Mouse (Mus musculus) neural tube, embryonic 14.5 days (tissue): Measurements from ENCODE around the gene Mrpl3. TPM values are rescaled to one million over a fixed set of nuclear protein-coding genes. Genes with fewer than 3 reads are reported as not detected.

Experiments used
- ATAC-seq: fragments of 200-750 bp; cut with Nextera tagmentation; 2 replicates; pipeline ENCODE4 v1.8.0; 2017; ENCODE audit warnings: low read depth, mild to moderate bottlenecking, moderate TSS enrichment, moderate library complexity
- H3K27ac ChIP-seq: fragments of 300-500 bp; sonication (generic); 2 replicates; pipeline ENCODE4 v1.5.1; 2014; ENCODE audit warnings: low read depth, mild to moderate bottlenecking, control low read depth, low read length, moderate library complexity, mixed read lengths
- H3K27me3 ChIP-seq: fragments of 300-500 bp; sonication (generic); 2 replicates; pipeline ENCODE4 v1.6.1; 2014; ENCODE audit warnings: low read length; ENCODE audit not compliant: control insufficient read depth, insufficient read depth
- H3K36me3 ChIP-seq: fragments of 300-500 bp; sonication (generic); 2 replicates; pipeline ENCODE4 v1.6.1; 2014; ENCODE audit warnings: low read length, mixed read lengths; ENCODE audit not compliant: control insufficient read depth, insufficient read depth
- H3K4me1 ChIP-seq: fragments of 300-500 bp; sonication (generic); 2 replicates; pipeline ENCODE4 v1.6.1; 2014; ENCODE audit warnings: low read length; ENCODE audit not compliant: control insufficient read depth, insufficient read depth
- H3K4me2 ChIP-seq: fragments of 300-500 bp; sonication (generic); 2 replicates; pipeline ENCODE4 v1.6.1; 2014; ENCODE audit warnings: mild to moderate bottlenecking, low read depth, low read length, control low read depth
- H3K4me3 ChIP-seq: fragments of 300-500 bp; sonication (generic); 2 replicates; pipeline ENCODE4 v1.5.1; 2014; ENCODE audit warnings: low read depth, low read length, control low read depth, mixed read lengths
- H3K9ac ChIP-seq: fragments of 300-500 bp; sonication (generic); replicated peaks from 2 replicates; pipeline ENCODE4 v1.6.1; 2014; ENCODE audit warnings: low read depth, mild to moderate bottlenecking, control low read depth, low read length, mixed read lengths
- H3K9me3 ChIP-seq: fragments of 300-500 bp; sonication (generic); 2 replicates; pipeline ENCODE4 v1.6.1; 2016; ENCODE audit warnings: low read length; ENCODE audit not compliant: control insufficient read depth
- WGBS: fragments of 180-500 bp; shearing (Covaris S2); extraction: QIAGEN DNeasy Blood & Tissue Kit; methylation state at CpG from one replicate; pipeline ENCODE4 v1.1.7; 2014; 5-methylcytosine and 5-hydroxymethylcytosine counted together
- polyA plus RNA-seq: library from polyadenylated mRNA; unstranded; fragments of >200 nt; fragmentation: Nextera tagmentation; extraction: Ambion mirVana; gene quantifications from 2 replicates; pipeline ENCODE4 v1.2.1, GENCODE M21; 2014

The Mrpl3 gene
- polyA plus RNA-seq, 1 experiment from 2014 or later = 103 TPM

GRCm38 (mm10) chr9:105049636-105050035 is 3.4 kb upstream of the Mrpl3 start:
- H3K9me3 ChIP-seq = no peaks in the 10 kb centered on the region
- no peak overlapping the region for H3K27ac ChIP-seq
- no peaks in the 10 kb centered on the region for H3K27me3 ChIP-seq
- no peak overlapping the region for H3K9ac ChIP-seq
- no peaks in the 10 kb centered on the region for H3K36me3 ChIP-seq
- no peak overlapping the region for H3K4me3 ChIP-seq
- WGBS = 58% methylated on average over 2 of the region's 2 CpGs
- ATAC-seq = no peak
- no peak overlapping the region for H3K4me2 ChIP-seq
- 0 out of 2 replicates have a peak, but pooled peaks cover 4% of the 10 kb centered on the region for H3K4me1 ChIP-seq

GRCm38 (mm10) chr9:105050257-105050656 is 2.8 kb upstream of the Mrpl3 start:
- Histone ChIP-seq H3K27me3 (no peaks in the 10 kb centered on the region), H3K9ac (no peak overlapping the region), H3K36me3 (no peaks in the 10 kb centered on the region), H3K27ac (no peak overlapping the region), H3K4me1 (0 out of 2 replicates have a peak, but pooled peaks cover 4% of the 10 kb centered on the region), H3K4me2 (no peak overlapping the region), H3K9me3 (no peaks in the 10 kb centered on the region), H3K4me3 (no peak overlapping the region)
- no peak for ATAC-seq
- 75% methylated on average over 2 of the region's 2 CpGs for WGBS

GRCm38 (mm10) chr9:105053812-105054211 is 773 bp downstream of the Mrpl3 start:
- no peaks in the 10 kb centered on the region for H3K27me3 ChIP-seq
- H3K27ac ChIP-seq = no peak overlapping the region
- peak overlapping the region; percentile 93 for H3K4me3 ChIP-seq
- WGBS = 57% methylated on average over 4 of the region's 4 CpGs
- peak overlapping the region; percentile 91 for H3K9ac ChIP-seq
- ATAC-seq = no peak
- 0 out of 2 replicates have a peak, but pooled peaks cover 4% of the 10 kb centered on the region for H3K4me1 ChIP-seq
- H3K36me3 ChIP-seq = peaks cover 21% of the 10 kb centered on the region
- no peaks in the 10 kb centered on the region for H3K9me3 ChIP-seq
- H3K4me2 ChIP-seq = peak overlapping the region; percentile 84

DNA sequence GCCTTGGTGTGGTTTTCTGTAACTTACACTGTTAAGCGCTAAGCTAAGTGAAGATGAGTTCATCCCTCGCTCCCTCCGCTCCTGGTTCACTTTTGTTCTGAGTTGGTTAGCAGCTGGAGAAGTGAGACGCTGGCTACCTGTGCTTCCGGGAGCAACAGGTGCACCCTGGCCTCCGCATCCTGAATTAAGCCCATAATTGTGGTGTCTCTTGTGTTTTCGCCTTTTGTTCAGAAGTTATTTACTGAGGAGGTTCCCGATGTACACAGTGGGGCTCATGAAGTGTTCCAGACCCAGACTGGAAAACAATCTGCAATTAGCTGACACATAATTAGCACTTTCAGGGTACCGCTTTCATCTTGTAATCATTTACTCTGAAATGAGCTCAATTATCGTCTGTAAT is 16.1 kb downstream of the Mrpl3 start:
- H3K9ac ChIP-seq = no peak overlapping the region
- no peak for ATAC-seq
- peaks cover 29% of the 10 kb centered on the region for H3K36me3 ChIP-seq
- no peaks in the 10 kb centered on the region for H3K4me1 ChIP-seq
- WGBS = 90% methylated on average over 10 of the region's 10 CpGs
- no peak overlapping the region for H3K4me3 ChIP-seq
- H3K27me3 ChIP-seq = no peaks in the 10 kb centered on the region
- no peaks in the 10 kb centered on the region for H3K9me3 ChIP-seq
- H3K4me2 ChIP-seq = no peak overlapping the region
- no peak overlapping the region for H3K27ac ChIP-seq

DNA sequence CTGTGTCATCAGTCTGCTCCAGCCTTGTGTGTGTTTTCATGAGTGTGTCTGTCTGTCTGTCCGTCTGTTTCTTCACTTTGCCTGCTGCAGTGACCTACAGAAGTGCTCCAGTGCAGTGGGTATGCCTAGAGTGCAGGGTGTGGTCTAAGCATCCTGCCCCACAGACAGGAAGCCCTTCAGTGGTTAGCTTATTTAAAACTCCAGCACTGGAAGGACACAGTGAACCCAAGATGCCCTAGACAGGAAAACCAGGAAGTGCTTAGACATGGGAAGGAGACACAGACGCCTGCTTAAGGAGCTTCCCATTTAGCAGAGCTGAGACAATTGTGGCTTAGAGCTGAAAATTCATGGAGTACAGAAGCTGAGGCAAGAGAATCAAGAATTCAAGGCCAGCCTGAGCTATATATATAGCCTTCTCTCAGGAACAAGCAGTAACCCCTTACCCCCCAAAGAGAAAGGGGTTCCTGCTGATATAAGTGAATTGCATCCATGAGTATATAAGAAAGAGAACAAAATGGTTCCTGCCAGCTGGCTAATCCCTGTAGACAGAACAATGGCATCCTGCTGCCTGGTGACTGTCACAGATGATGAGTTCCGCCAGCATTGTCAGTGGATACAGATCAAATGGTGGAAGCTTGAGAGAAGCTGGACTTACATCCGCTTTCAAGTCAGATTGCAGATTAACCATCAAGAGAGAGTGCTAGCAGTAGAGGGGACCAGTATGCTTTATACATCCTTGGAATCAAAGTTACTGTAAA is 20.1 kb downstream of the Mrpl3 start:
- H3K9ac ChIP-seq = no peak overlapping the region
- no peaks in the 10 kb centered on the region for H3K4me1 ChIP-seq
- H3K27ac ChIP-seq = no peak overlapping the region
- ATAC-seq = no peak
- 76% methylated on average over 4 of the region's 4 CpGs for WGBS
- H3K9me3 ChIP-seq = no peaks in the 10 kb centered on the region
- H3K36me3 ChIP-seq = peaks cover 27% of the 10 kb centered on the region
- no peaks in the 10 kb centered on the region for H3K27me3 ChIP-seq
- no peak overlapping the region for H3K4me2 ChIP-seq
- no peak overlapping the region for H3K4me3 ChIP-seq

- no peaks in the 10 kb centered on the region for H3K27me3 ChIP-seq
- no peaks in the 10 kb centered on the region for H3K9me3 ChIP-seq
- peaks cover 27% of the 10 kb centered on the region for H3K36me3 ChIP-seq
- WGBS = 90% methylated on average over 8 of the region's 8 CpGs
- no peak overlapping the region for H3K4me2 ChIP-seq
- H3K4me1 ChIP-seq = no peaks in the 10 kb centered on the region
- H3K9ac ChIP-seq = no peak overlapping the region
- ATAC-seq = no peak
- no peak overlapping the region for H3K4me3 ChIP-seq
- no peak overlapping the region for H3K27ac ChIP-seq
Measured at GRCm38 (mm10) chr9:105074851-105075250, 21.8 kb downstream of the Mrpl3 start.

DNA sequence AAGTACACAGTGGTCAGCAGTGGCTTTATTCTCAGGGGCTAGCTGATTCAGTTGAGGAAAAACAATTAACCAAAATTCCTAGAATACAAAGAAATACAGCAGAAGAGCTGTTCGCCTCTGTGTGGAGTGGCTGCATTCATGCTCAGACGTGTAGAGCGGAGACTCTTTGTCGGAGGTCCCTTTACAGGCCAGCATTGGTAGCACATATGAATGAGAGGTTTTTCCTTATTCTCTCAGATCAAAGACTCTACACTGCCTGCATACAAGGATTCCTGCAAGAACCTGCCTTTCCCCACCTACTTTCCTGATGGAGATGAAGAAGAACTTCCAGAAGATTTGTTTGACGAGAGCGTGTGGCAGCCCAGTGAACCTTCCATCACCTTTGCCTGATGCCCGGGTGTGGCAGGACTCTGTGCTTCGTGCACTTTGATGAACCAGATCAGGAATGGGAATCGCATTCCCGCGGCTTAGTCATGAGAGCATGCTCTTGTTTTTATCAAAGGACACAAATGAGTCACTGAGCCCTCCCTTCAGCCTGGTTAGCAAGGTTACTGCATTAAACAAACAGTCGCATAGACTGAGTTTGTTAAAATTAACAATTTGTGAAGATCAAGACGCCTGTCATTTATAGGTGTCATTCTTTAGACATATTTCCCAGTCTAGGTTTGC is 23.9 kb downstream of the Mrpl3 start:
- no peaks in the 10 kb centered on the region for H3K9me3 ChIP-seq
- WGBS = 94% methylated on average over 13 of the region's 13 CpGs
- H3K9ac ChIP-seq = no peak overlapping the region
- H3K27me3 ChIP-seq = no peaks in the 10 kb centered on the region
- H3K4me2 ChIP-seq = no peak overlapping the region
- H3K27ac ChIP-seq = no peak overlapping the region
- ATAC-seq = no peak
- H3K4me3 ChIP-seq = no peak overlapping the region
- peaks cover 23% of the 10 kb centered on the region for H3K36me3 ChIP-seq
- no peaks in the 10 kb centered on the region for H3K4me1 ChIP-seq

DNA sequence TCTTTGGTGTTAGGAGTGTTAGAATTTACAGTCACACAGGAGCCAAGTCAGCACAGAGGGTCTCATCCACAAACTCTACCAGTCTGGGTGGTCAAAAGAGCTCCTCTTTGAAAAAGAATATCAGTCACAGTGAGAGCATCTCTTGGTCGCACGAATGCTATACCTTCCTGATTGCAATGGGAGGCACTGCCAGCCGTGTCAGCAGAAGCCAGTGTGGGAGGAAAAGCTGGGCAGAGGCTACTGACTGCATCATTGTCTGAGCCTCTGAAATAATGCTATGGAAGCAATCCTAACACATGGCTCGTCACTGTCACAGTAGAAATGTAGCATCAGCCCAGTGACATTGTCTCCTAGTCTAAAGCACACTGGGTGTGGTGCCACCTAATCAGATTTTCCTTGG is 25.4 kb downstream of the Mrpl3 start:
- H3K9ac ChIP-seq = no peak overlapping the region
- no peaks in the 10 kb centered on the region for H3K9me3 ChIP-seq
- H3K27ac ChIP-seq = no peak overlapping the region
- H3K4me3 ChIP-seq = no peak overlapping the region
- ATAC-seq = no peak
- 96% methylated on average over 4 of the region's 4 CpGs for WGBS
- H3K27me3 ChIP-seq = no peaks in the 10 kb centered on the region
- H3K4me2 ChIP-seq = no peak overlapping the region
- peaks cover 20% of the 10 kb centered on the region for H3K36me3 ChIP-seq
- H3K4me1 ChIP-seq = no peaks in the 10 kb centered on the region

DNA sequence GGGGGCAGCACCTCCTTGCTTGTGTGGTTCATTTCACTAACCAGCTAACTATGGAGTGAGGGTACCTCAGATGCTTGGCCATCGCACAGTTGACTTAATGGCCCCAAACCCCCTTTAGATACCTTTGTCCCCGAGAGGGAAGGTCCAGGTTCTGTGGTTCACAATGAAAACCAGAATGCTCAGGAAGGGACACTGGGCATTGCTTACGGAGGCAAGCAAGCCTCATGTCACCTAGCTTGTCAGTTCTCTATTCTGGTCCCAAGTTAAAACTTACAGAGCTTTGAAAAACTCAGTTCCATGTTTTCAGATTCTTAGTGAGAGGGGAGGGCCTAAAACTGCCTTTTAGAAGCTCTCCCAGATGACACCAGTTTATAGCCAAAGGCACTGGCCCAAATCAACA is 27.2 kb downstream of the Mrpl3 start:
- Histone ChIP-seq H3K9me3 (no peaks in the 10 kb centered on the region), H3K4me3 (no peak overlapping the region), H3K4me2 (no peak overlapping the region), H3K4me1 (no peaks in the 10 kb centered on the region), H3K27me3 (no peaks in the 10 kb centered on the region), H3K36me3 (peaks cover 11% of the 10 kb centered on the region), H3K27ac (no peak overlapping the region), H3K9ac (no peak overlapping the region)
- 96% methylated on average over 3 of the region's 3 CpGs for WGBS
- ATAC-seq = no peak
